Mouse (Mus musculus) ES-E14 (cell line): ENCODE data around the gene Alkbh2.

Experiments
- CHD2 ChIP-seq: IDR thresholded peaks from 2 replicates; pipeline ENCODE4 v1.6.1; 2014; ENCODE audit warnings: mild to moderate bottlenecking, low read depth, low read length, inconsistent platforms
- MAFK ChIP-seq: IDR thresholded peaks from 2 replicates; pipeline ENCODE4 v1.6.1; 2014; ENCODE audit warnings: mild to moderate bottlenecking, low read depth, low read length, inconsistent platforms; ENCODE audit not compliant: insufficient read depth
- ZNF384 ChIP-seq: IDR thresholded peaks from 2 replicates; pipeline ENCODE4 v1.6.1; 2012; ENCODE audit warnings: low read depth, low read length, inconsistent platforms

DNA sequence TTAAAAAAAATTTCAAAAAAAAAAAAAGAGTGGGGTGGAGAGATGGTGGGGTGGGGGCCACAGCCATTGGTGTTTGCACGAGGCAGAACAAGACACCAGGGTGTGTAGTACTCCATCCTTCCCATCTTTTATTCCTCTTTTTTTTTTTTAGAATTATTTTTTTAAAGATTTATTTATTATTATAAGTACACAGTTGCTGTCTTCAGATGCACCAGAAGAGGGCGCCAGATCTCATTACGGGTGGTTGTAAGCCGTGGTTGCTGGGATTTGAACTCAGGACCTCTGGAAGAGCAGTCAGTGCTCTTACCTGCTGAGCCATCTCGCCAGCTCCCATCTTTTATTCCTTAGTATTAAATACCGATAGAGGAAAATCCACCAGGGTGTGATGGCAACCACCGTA, 45.4 kb upstream of the Alkbh2 start:
- TF ChIP-seq ZNF384 (no peak), CHD2 (no peak), MAFK (no peak)
